Mouse (Mus musculus): Measurements from ENCODE around the gene Nbea.
"Not testable (repeated sequence)": the region's sequence is repeated elsewhere in the genome, so short reads cannot be mapped to it uniquely, and the experiment has no call there.

Gene Nbea

GRCm38 (mm10) chr3:55664713-55665112, 518.8 kb downstream of the Nbea start:
- no peak for DNase-seq (ENCODE audit: low read depth, low spot score)

- DNase-seq (ENCODE audit: low read depth, low spot score): peak; percentile 24
Measured at GRCm38 (mm10) chr3:55661678-55662445, 521.6 kb downstream of the Nbea start.

GRCm38 (mm10) chr3:55660261-55660838, 523.2 kb downstream of the Nbea start:
- peak; percentile 5 for DNase-seq (ENCODE audit: low read depth, low spot score)

- peak; percentile 52 for DNase-seq (ENCODE audit: low read depth, low spot score)
Measured at GRCm38 (mm10) chr3:55659558-55660215, 523.8 kb downstream of the Nbea start.

GRCm38 (mm10) chr3:55652321-55652720, 531.2 kb downstream of the Nbea start:
- peak; percentile 17 for DNase-seq (ENCODE audit: low read depth, low spot score)

- DNase-seq (ENCODE audit: low read depth, low spot score): no peak
Measured at GRCm38 (mm10) chr3:55651877-55652276, 531.6 kb downstream of the Nbea start.

GRCm38 (mm10) chr3:55649541-55649940, 534.0 kb downstream of the Nbea start:
- DNase-seq (ENCODE audit: low read depth, low spot score): no peak

GRCm38 (mm10) chr3:55648299-55648698, 535.2 kb downstream of the Nbea start:
- no peak for DNase-seq (ENCODE audit: low read depth, low spot score)

GRCm38 (mm10) chr3:55647176-55647575, 536.3 kb downstream of the Nbea start:
- DNase-seq (ENCODE audit: low read depth, low spot score): no peak

- DNase-seq (ENCODE audit: low read depth, low spot score): no peak
Measured at GRCm38 (mm10) chr3:55646437-55646836, 537.1 kb downstream of the Nbea start.

GRCm38 (mm10) chr3:55644035-55644618, 539.4 kb downstream of the Nbea start:
- DNase-seq (ENCODE audit: low read depth, low spot score): no peak

- DNase-seq (ENCODE audit: low read depth, low spot score): no peak
Measured at GRCm38 (mm10) chr3:55637660-55638059, 545.8 kb downstream of the Nbea start.

- no peak for DNase-seq (ENCODE audit: low read depth, low spot score)
Measured at GRCm38 (mm10) chr3:55635542-55636172, 547.8 kb downstream of the Nbea start.

- no peak for DNase-seq (ENCODE audit: low read depth, low spot score)
Measured at GRCm38 (mm10) chr3:55627054-55627453, 556.4 kb downstream of the Nbea start.

GRCm38 (mm10) chr3:55621958-55622357, 561.5 kb downstream of the Nbea start:
- DNase-seq (ENCODE audit: low read depth, low spot score): not testable (repeated sequence)

- no peak for DNase-seq (ENCODE audit: low read depth, low spot score)
Measured at GRCm38 (mm10) chr3:55618396-55618795, 565.1 kb downstream of the Nbea start.

- no peak for DNase-seq (ENCODE audit: low read depth, low spot score)
Measured at GRCm38 (mm10) chr3:55612459-55613115, 570.9 kb downstream of the Nbea start.

- no peak for DNase-seq (ENCODE audit: low read depth, low spot score)
Measured at GRCm38 (mm10) chr3:55612023-55612422, 571.5 kb downstream of the Nbea start.

- no peak for DNase-seq (ENCODE audit: low read depth, low spot score)
Measured at GRCm38 (mm10) chr3:55610191-55610590, 573.3 kb downstream of the Nbea start.

- DNase-seq (ENCODE audit: low read depth, low spot score): no peak
Measured at GRCm38 (mm10) chr3:55600286-55600685, 583.2 kb downstream of the Nbea start.

GRCm38 (mm10) chr3:55599366-55600085, 584.0 kb downstream of the Nbea start:
- no peak for DNase-seq (ENCODE audit: low read depth, low spot score)
